Mouse (Mus musculus) WW6 (cell line): ENCODE measurements around the gene Bud31.
"Not testable (repeated sequence)": the region's sequence is repeated elsewhere in the genome, so short reads cannot be mapped to it uniquely, and the experiment has no call there.

Experiments used
- DNase-seq: peaks from one replicate; pipeline ENCODE4 v3.0.0-alpha.2; 2013; ENCODE audit warnings: low read depth, low spot score

The Bud31 gene

GRCm38 (mm10) chr5:145139571-145140519, at the start of gene Bud31, which contains the start of gene Pdap1:
Gene Bud31, plus strand, starts transcription at chr5:145140362.
Gene Pdap1, minus strand, starts transcription at chr5:145140238.
- DNase-seq, result peak; percentile 71

- no peak for DNase-seq
Measured at GRCm38 (mm10) chr5:145096195-145096594, 44.0 kb upstream of the Bud31 start.

DNA sequence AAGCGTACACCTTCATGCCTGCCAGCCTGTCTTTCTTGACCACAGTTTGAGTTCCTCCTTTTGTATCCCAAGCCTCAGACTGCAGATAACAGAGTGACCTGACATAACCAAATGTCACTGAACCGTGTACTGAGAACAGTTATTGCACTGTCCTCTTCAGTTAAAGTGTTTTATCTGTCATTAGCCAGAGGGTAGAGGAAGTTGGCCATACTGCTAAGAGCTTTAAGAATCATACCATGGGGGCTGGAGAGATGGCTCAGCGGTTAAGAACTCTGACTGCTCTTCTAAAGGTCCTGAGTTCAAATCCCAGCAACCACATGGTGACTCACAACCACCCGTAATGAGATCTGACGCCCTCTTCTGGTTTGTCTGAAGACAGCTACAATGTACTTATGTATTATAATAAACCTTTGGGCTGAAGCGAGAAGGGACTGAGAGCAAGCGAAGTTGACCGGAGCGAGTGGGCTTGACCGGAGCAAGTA, 41.8 kb upstream of the Bud31 start:
- no peak for DNase-seq

GRCm38 (mm10) chr5:145100960-145101359, 39.2 kb upstream of the Bud31 start:
- no peak for DNase-seq

GRCm38 (mm10) chr5:145101451-145101850, 38.7 kb upstream of the Bud31 start:
- DNase-seq, result not testable (repeated sequence)

DNA sequence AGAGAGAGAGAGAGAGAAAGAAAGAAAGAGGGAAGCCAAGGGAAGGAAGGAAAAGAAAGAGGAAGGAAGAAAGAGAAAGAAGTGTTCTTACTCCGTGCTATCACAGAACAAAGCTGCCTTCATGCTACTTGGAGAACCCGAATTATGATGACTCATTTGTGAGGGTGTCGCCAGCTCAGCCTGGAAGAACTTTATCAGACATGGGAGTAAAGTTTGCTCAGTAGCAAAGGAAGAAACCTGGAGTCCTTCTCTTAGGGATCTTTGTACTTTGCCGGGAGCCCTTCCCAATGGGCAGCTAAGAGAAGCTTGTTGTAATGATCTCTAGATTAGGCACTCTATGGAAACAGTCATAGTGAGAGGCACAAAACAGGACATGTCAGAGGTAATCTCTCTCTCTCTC, 37.5 kb upstream of the Bud31 start:
- DNase-seq, result no peak

DNA sequence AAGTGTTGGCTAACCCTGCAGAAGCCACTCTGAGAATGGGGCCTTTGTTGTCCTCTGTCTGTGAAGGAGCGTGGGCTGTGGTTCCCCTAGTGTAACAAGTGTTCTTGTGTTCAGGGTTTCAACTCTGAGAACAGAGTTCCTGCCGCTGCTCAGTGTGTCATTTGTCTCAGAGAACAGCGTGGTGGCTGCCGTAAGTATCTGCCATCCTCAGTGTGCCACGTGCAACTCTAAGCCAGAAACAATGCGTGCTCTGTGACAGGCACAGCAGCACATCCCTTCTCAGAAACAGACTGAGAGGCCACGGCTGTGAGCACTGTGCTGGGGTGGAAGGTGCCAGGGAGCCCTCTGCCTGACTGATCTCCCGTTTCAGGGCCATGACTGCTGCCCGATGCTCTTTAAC, 35.8 kb upstream of the Bud31 start:
- no peak for DNase-seq

- no peak for DNase-seq
Measured at GRCm38 (mm10) chr5:145105694-145106275, 34.4 kb upstream of the Bud31 start.

DNA sequence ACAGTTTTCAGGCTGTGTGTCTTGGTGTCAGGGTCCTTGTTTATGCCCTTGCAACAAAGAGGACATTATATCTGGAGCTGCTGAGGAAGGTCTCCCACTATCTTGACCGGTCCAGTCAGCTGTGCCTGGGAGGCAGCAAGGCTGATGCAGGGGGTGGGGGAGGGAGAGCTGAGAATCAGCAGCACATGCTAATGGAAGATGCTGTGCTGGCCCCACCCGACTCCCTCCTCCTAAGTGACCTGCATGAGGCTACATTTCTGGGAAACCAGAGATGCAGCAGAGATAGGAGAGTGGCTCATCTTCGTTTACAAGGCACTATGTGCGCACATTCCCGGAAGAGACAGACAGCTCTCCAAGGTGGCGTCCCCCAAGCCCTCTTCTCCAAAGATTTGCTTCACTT, 29.8 kb upstream of the Bud31 start:
- DNase-seq, result no peak

GRCm38 (mm10) chr5:145112566-145112965, 27.6 kb upstream of the Bud31 start:
- DNase-seq, result no peak

DNA sequence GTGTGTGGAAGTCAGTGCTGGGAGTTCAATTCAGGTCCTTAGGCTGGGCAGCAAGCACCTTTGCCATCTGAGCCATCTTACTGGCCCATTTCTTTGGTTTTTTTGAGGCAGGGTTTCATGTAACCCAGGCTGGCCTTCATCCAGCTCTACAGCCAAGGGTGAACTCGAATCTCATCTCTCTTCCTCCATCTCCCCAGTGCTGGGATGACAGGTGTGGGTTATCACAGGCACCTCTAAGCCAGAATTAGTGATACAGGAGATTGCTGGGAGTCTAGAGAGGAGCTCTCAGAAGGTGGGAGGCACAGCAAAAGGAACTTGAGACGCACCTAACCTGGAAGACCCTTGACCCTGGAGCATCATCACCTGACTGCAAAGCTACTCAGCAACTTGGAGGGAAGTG, 26.7 kb upstream of the Bud31 start:
- no peak for DNase-seq

- DNase-seq, result peak; percentile 75
Measured at GRCm38 (mm10) chr5:145114071-145114605, 26.0 kb upstream of the Bud31 start, which contains the start of gene Arpc1b. Gene Arpc1b, plus strand, starts transcription at chr5:145114215.

DNA sequence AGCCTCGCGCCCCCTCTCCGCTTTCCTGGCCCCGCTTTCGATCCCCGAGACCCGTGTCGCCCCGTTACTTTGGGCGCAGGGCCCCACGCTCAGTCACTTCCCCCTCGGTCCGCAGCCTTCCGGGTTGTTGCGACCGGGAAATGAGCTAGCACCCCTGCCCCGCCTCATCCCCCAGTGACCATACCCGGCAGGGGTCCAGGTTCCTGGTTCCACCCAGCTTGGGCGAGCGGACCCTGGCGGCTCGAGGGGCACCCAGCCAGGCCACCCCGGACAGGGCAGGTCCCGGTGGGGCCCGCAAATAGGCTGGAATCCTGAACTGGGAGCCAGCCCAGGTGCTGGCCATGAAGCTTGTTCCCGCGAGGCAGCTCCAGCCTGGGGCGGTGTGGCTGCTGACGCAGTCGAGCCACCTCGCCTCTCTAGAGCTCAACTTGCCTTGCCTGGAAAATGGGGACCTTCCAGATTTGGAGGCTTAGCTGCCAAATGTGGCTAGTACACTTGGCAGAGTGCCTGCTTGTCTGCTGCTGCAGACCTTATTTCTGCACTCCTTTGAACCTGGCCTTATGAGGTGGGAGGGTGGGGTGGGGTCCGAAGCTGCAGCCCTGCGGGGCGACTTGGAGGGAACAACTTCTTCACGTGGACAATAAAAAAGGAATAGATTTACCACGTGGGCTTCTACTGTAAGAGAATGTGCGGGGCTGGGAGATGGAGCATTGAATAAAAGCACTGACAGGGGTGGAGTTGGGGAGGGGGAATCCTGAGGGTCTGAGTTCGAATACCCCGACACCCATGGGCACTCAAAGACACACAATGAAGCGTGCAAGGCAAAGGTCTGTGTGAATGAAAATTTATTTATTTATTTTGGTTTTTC, 25.3 kb upstream of the Bud31 start:
- DNase-seq, result no peak

GRCm38 (mm10) chr5:145115736-145116135, 24.4 kb upstream of the Bud31 start:
- no peak for DNase-seq

- no peak for DNase-seq
Measured at GRCm38 (mm10) chr5:145116316-145116715, 23.8 kb upstream of the Bud31 start.

DNA sequence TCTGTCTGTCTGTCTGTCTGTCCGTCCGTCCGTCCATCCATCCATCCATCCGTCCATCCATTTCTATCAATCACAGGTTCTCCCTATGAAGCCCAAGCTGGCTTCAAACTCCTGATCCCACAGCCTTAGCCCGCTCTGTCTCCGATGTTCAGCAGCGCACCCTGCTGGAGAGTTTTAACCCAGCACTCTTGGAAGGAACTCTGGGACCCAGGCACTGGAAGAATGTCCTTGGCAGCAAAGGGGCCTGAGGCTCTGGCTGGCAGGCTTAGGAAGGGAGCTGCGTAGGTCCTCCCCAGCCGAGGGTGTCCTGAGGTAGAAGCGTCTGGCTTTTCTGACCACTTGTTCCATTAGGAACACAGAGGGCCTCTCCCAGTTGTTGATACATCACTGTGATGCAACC, 23.2 kb upstream of the Bud31 start:
- DNase-seq, result peak; percentile 72

- DNase-seq, result no peak
Measured at GRCm38 (mm10) chr5:145118005-145118404, 22.2 kb upstream of the Bud31 start.

GRCm38 (mm10) chr5:145118461-145118860, 21.7 kb upstream of the Bud31 start:
- no peak for DNase-seq

- DNase-seq, result no peak
Measured at GRCm38 (mm10) chr5:145119385-145119784, 20.8 kb upstream of the Bud31 start.

DNA sequence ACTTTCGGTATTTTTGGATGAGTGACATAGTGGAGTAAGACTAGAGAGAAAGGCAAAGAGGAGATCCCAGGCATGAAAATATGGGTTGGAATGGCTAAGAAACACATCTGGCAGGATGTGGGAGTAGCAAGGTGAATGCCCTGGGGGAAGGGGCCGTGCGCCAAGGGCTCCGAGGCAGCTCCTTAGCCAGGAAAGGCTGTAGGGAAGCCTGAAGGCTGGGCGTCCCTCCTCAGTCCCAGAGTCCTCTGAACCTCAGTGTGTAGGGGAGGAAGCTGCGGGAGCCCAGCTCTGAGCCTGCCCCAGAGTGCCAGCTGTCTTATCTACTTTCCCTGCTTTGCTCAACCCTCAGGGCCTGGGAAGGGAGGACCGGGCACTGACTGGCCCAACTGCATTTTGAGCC, 19.2 kb upstream of the Bud31 start:
- DNase-seq, result no peak

DNA sequence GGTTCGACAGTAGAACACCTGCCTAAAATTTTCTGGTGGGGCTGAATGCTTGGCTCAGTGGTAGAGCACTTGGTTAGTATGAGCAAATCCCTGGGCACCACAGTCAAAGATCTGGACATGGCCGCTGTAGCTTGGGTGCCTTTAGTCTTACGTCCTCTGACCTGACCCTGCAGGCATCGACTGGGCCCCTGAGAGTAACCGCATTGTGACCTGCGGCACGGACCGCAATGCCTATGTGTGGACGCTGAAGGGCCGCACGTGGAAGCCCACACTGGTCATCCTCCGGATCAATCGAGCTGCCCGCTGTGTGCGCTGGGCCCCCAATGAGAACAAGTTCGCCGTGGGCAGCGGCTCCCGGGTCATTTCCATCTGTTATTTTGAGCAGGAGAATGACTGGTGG, 16.8 kb upstream of the Bud31 start:
- DNase-seq, result no peak
